Mouse (Mus musculus) ovary, postnatal 10 days (tissue): ENCODE results near the gene Tsc22d4.
"Not testable (repeated sequence)": the region's sequence is repeated elsewhere in the genome, so short reads cannot be mapped to it uniquely, and the experiment has no call there.

ENCODE experiments used
- DNase-seq: peaks from one replicate; pipeline ENCODE4 v3.0.0; 2022; ENCODE audit warnings: low spot score

Tsc22d4 gene

DNA sequence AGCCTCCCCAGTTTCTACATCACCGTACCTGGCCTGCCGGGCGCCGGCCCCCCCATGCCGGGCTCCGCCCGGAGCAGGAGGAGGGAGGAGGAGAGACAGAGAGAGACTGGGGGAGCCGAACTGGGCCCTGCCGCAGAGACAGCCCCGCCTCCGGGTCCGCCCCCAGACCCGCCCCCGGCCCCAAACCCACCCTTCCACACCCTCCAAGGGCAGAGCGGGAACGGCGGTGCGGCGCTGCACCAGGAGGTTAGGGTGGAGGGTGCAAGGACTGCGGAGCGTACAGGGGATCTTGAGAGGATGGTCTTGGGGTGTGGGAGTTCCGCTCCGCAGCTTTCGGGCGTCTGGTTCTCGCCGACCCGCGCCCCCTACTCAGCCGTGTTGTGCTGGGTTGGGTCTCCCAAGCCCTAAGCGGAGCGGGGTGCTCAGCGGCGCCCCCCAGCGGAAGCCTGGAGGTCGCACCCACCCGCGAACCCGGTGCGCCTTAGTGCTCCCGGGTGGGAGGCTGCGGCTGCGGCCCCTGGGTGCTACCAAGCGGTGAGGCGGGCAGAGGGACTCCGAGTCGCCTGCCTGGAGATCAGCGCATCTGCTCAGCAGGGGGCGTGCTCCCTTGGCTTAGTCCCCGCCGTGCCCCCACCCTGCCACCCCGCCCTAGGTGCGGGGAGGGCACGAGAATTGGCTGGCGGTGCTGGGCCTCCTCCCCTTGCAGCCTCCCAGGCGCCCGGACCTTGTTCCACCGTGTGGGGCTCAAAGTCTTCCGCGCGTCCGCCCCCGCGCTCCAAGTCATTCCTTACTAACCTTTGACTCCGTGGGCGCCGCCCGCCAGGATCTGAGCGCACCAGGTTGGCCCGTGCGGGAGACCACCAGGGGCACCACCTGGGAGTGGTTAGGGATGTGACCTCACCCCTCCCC, 4.3 kb upstream of the Tsc22d4 start, which contains the start of gene Nyap1:
TSS of gene Nyap1 (minus strand) at position 585 of the 909 bp plus-strand sequence.
- DNase-seq, result peak; percentile 76

DNA sequence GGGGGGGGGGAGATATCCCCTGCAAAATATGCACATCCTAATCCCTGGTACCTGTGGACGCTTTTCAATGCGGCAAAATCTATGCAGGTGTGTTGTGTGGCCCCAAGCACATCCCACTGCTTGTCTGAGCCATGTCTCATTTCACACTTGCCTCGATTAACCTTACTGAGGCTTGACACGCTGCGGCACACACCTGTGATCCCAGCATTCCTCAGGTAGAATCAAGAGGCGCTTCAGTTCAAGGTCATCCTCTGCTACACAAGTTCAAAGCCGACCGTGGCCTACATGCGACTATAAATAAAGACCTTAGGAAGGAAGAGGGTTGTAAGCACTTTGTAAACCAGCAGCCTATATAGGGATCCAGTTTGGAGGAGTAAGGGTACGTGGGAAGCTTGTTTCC, 3.5 kb upstream of the Tsc22d4 start:
- DNase-seq, result no peak

DNA sequence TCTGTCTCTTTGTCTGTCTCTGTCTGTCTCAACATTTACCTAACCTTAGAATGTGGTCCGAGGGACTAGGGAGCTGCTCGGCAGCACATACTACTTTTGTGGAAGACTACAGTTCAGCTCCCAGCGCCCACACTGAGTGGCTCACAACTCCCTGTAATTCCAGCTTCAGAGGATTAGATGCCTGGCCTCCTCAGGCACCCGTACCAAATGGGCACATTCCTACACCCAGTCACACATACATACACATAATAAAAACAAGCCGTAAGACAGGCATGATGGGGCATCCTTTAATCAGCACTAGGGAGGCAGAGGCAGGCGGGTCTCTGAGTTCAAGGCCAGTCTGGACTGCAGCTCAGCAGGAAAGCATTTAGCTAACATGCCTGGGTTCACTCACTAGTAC, 2.7 kb upstream of the Tsc22d4 start:
- DNase-seq, result no peak

DNA sequence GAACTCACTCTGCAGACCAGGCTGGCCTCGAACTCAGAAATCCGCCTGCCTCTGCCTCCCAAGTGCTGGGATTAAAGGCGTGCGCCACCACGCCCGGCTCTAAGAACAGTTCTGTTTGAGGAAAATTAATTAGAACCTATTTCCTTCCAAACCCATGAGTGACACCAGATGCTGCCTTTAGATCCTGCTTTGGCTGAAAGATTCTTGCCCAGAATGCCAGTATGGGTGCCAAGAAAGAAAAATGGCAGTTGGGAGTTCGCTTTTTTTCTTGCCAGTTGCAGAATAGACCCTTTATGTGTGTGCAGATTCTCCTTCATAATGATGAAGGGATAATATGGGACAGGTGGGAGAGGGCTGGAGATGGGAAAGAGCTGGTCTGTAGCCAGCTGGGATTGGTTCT, 1.3 kb upstream of the Tsc22d4 start:
- DNase-seq, result no peak

DNA sequence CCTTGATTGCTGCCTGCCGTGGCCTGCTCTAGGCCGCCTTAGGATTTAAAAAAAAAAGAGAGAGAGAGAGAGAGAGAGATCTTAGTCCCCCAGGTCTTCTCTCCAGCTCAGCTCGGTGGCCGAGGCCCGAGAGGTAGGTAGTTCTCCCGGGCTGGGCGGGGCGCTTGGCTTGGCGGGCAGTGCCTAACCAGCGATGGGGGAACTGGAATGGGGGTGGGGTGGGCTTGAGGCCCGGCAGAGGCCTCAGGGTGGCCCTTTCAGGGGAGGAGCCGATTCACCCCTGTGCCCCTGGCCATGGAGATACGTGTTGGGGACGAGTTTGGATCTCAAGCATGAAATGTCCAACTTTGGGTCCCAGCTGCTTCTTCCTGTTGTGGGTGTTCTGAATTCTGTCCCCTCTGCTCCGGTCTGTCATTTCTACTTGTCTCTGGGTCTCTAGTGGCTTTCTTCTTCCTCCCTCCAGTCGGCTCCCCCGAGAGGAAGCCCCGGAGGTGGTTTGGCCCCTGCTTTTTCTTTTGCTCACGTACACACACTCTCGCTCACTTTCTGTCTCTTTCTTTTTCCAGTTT, 836 bp downstream of the Tsc22d4 start:
- no peak for DNase-seq

DNA sequence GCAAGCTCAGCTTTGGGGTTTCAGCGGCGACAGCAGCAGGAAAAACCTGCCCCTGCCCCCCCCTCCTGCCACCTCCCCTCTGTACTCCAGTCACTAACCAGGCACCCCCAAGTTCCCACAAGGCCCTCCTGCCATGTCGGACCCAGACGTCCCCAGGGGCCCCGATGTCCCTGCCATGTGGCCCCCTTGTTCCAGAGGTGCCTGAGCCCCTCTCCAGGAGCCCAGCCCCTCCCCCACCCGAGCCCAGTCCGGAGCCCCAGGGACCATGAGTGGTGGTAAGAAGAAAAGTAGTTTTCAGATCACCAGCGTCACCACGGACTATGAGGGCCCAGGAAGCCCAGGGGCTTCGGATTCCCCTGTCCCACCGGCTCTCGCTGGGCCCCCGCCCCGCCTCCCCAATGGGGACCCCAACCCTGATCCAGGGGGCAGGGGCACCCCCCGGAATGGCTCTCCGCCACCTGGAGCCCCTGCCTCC, 1.4 kb downstream of the Tsc22d4 start:
- DNase-seq, result no peak

DNA sequence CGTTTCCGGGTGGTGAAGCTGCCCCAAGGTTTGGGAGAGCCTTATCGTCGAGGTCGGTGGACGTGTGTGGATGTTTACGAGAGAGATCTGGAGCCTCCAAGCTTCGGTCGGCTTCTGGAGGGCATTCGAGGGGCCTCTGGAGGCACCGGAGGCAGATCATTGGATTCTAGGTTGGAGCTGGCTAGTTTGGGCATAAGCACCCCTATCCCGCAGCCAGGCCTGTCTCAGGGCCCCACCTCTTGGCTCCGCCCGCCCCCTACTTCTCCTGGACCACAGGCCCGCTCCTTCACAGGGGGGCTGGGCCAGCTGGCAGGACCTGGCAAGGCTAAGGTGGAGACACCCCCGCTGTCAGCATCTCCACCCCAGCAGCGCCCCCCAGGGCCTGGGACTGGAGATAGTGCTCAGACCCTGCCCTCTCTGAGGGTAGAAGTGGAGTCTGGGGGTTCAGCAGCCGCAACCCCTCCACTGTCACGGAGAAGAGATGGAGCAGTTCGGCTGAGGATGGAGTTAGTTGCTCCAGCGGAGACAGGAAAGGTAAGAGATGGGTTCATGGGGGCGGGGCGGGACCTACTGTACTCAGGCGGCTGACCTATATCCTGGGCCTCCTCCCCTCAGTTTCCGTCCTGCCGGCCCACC, 1.9 kb downstream of the Tsc22d4 start:
- no peak for DNase-seq

DNA sequence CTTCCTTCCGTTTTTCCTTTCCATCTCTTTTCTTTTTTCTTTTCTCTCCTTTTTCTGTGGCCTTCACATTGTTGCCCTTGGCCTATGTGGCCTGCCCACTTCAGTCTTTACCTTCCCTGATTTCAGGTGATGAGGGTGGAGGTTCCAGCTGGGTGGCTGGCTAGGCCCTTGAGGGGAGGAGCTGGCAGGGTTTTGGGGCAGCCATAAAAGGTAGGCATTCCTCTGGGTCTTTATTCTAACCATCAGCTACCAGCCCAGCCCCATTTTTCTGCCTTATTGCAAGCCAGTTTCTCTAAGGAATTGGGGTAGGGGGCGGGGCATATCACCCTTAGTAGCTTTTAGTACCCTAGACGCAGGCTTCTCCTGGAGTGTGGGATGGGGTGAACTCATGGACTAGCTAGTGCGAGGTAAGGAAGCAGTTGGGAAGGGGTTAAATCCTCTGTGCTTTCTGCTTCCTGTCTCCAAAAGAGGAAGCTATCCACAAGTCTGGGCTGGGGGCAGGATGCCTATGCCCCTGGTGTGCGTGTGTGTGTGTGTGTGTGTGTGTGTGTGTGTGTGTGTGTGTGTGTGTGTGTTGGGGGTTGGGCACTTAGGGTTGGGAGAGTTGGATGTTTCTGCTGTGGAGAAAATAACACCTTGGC, 2.7 kb downstream of the Tsc22d4 start:
- no peak for DNase-seq

DNA sequence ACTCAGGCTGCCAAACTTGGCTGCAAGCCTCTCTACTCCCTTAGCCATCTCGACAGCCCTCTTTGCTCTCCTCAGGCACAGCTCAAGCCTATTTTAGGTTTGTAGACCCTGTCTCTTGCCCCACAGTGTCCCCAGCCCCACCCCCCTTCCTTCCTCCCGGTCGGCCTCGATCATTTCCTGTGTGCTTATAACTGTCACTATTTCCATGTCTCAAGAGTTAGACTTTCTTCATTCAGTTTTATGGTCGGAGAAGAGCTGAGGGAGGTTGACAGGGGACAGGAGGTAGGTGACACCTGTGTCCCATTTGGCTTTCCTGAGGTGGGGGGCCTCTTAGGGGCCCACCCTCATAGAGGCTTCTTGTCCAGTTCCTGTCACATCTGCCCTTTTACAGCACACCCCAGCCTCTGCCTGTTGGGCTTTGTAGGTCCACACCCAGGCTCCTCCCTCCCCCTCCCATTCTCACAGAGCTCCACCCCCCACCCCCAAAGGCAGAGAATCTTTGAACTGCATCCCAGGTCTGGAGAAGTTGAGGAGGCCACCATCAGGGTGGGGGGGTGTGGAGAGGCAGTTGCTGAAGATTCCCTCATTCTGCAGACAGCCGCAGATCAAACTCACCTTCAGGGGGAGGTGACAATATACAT, 3.8 kb downstream of the Tsc22d4 start:
- DNase-seq, result no peak

DNA sequence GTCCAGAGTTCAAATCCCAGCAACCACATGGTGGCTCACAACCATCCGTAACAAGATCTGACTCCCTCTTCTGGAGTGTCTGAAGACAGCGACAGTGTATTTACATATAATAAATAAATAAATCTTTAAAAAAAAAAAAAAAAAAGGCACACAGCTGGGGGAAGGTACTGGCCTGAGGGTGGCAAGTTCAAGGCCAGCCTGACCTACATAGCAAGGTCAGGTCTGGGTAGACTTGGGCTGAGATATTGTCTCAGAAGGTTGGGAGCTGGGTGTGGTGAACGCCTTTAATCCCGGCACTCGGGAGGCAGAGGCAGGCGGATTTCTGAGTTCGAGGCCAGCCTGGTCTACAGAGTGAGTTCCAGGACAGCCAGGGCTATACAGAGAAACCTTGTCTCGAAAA, 4.7 kb downstream of the Tsc22d4 start:
- not testable (repeated sequence) for DNase-seq

DNA sequence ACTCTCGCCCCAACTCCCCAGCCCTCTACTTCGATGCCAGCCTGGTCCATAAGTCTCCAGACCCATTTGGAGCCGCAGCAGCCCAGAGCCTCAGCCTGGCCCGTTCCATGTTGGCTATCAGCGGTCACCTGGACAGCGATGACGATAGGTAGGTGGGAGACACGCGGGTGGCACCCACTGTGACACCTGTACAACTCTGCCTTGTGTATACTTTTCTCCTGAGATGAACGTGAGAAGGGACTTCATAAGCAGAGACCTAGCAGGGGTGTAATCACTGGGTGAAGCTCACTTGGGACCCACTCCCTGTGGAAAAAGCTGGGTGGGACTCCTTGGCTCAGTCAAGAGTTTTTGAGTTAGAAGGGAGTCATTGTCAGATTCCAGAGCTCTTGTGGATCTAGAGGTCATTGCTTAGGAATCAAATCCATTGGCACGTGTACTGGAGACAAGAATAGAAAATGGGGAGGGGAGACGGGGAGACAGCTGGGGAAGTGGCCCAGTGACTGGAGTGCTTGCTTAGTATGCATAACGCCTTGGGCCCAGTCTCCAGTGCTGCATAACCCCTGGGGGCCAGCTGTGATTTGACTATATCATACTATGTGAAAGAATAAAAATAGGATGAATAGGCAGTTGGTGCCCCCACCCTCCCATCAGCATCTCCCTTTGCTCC, 5.8 kb downstream of the Tsc22d4 start:
- DNase-seq, result no peak

DNA sequence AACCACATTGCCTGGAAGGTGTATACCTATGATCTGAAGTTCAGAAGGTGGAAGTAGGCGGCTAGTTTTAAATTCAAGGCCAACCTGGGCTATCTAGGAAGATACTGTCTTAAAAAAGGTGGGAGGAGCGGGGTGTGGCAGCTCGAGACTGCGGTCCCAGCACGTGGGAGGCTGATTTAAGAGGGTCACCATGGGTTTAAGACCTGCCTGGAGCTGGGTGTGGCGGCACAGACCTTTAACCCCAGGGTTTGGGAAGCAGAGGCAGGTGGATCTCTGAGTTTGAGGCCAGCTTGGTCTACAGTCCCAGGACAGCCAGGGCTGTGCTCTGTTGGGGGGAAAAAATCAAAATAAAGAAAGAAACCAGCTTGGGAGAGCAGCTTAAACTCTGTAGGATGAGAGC, 6.5 kb downstream of the Tsc22d4 start:
- no peak for DNase-seq

DNA sequence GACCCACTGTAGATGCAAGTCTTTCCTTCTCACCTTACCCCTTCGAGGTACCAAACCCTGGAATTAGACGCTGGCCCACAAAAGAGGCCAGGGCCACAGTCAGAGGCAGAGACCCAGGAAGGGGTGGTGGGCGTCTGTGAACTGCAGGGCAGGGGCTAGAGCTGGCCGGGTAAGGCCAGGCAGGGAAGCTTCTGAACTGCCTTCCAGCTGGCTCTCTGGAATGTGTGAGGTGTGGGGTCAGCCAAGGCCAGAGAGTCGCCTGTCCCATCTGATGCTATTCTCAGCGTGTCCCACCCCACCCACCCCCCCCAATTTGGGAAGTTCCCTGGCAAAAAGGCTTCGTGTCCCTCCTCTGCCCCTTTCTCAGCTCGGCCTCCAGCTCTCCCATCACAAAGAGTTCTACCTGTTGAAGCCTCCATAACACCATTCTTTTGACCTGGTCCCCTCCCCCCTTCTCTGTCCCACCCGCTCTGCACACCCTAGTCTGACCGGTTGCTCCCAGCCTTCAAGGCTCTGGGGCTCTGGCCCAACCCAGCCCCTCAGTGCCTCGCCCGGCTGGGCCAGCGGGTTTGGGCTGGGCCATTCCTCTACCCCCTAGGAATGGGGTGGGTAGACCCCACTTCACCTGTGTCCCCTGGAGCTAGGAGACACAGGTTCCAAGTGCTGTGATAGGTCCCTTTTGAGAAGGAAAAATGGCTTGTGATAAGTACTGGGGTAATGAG, 7.7 kb downstream of the Tsc22d4 start:
- DNase-seq, result no peak

DNA sequence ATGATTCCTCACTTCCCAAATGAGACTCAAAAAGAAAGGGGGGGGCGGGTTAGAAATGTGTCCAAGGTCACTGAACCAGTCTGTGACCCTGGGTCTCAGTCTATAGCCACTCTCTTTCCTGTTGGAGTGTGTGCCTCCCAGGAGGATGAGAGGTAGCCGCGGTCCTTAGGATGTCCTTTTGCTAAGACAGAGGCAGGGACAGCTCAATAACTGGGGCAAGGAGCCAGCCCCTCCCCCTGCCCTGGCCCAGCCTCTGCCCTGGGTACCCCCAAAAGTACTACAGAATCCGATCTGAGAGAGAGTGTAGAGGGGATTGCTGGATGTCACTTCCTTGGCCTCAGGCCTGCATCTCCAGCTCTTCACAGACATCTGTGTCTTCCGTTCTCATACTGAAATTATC, 9.9 kb downstream of the Tsc22d4 start:
- DNase-seq, result no peak

DNA sequence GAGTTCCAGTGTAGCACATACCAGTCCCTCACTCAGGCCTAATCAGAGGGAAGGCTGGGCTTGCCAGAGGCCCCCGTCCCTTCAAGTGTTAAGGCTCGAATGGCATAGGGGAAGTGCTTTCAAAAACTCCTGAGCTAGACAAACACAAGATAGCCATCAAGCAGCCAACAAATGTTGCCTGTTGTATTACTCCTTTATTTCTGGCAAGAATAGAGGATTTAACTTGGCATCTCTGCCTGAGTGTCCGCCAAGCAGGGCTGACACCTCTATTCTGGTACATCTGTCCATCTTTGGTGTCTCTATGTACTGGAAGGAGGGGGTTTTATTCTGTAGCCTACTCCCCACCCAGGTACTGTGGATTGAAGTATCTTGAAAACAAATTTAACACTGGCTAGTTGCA, 10.6 kb downstream of the Tsc22d4 start:
- DNase-seq, result no peak

DNA sequence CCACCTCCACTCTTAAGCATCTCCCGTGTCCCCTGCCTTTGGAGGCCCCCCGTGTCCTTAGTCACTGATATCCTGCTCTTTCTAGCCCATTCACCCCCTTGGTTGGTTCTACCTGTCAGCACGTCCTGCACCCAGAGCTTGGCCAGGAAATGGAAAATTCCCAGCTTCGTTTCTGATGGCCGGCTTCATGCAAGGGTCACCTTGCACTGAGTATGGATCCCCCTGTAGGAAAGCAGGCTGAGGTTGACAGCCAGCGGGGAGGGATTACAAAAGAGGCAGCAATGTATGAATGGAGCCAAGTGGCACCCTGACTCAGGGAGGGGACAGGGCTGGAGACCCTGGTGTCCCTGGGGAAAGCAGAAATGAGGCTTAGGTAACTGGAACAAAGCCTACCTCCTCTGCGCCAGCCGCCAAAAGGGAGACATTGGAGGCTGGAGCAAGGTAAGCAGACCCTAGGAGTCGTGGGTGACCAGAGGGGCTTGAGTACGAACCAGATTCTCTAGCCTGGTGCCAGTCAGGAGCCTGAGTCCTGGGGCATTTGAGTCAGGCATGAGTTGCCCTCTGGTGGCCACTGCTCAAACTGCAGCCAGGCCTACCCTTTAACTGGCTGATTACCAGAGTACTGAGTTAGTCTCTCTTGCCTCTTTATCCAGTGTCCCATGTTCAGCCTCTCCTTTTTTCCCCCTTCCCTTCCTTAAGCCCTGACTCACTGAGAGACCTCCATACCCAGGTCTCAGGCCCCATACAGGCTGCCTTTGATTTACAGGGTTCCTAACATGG, 11.5 kb downstream of the Tsc22d4 start:
- DNase-seq, result peak; percentile 77

DNA sequence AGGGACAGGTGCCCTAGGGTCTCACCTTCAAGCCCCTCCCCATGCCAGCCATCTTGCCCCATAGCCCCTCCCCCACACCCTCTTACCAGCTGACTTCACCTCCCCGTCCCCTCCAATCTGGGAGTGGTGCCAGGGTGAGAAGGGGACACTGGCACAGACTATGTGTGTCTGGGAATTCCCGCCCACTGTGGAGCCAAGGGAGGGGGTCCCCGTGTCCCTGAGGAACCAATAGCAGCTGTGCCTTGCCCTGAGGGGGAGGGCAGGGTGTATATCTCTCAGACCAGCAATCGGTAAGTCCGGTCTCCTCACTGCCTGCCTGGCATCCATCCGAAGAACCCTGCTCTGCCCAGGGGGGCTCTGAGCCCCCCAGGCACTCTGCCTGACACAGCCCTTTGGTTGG, 12.4 kb downstream of the Tsc22d4 start:
- no peak for DNase-seq

DNA sequence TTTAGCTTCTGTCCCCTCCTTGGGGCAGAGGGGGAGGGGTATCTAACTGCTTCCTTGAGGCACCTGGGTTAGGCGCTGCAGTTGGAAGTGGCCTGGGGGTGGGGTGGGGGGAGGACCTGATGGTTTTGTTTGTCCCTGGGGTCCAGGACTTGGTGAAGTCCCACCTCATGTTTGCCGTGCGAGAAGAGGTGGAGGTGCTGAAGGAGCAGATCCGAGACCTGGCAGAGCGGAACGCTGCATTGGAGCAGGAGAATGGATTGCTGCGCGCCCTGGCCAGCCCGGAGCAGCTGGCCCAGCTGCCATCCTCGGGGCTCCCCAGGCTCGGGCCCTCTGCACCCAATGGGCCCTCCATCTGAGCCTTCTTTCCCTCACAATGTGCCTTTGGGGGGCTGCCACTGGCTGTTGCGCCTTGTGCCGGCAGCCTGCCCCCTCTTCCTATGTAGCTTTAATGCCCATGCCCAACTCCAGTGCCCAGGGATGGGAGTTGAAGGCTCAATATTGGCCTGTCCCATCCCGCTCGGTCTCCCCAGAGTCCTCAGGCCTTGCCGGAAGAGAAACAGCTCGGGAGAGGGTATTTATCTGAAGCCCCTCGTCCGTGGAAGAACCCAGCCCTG, 13.5 kb downstream of the Tsc22d4 start:
- DNase-seq, result no peak

DNA sequence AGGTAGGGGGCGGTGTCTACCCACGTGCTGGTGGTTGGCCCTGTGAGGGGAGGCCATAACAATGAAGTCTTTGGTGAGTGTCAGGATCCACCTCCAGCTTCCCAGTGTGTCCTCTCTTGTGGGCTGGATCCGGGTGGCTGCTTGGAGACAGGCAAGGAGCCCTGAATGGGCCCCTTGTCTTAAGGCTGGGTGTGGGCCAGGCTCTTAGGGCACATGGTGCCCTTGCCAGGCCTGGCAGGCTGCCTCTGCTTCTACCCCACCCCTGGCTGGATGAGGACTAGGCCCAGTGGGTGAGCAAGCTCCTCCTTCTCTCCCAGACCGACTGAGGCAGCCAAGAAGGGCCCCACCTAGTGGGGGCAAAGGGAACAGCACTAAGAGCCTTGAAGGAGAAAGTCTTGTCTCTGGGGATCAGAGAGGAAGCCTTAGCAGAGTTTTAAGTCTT, 14.5 kb downstream of the Tsc22d4 start:
- peak; percentile 62 for DNase-seq
